21 mouse cellular contexts compared by ENCODE assay signal in the genomic region with DNA sequence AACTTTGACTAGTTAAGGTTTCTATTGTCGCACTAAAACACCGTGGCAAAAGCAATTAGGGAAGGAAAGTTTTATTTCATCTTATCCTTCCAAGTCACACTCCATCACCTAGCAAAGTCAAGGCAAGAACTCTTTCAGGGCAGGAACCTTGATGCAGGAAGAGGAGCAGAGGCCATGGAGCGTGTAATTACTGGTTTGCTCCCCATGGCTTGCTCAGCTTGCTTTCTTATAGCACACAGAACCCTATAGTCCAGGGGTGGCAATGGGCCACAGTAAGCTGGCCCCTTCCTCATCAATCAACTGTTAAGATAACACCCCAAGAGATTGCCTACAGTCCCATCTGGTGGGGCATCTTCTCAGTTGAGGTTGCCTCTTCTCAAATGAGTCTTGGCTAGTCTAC.
A peak's percentile ranks its signal among the peaks of the same experiment; 100 is the strongest.
DNase-seq lines count a peak whose midpoint lies in the region; ATAC-seq and TF ChIP-seq lines count a peak whose summit lies in the region.
"Had no signal": no experiment of that assay in that cellular context is flagged by ENCODE, and none has a peak within 500 bp of the region (broad histone marks: within the 10 kb centered on the region; RNA-seq: fewer than 3 reads in every experiment).

No protein-coding gene starts in this region.

- ATAC-seq in kidney, embryonic 14.5 days (ENCODE audit: low FRiP score, low TSS enrichment), result peak; percentile 68
- ATAC-seq in kidney, embryonic 15.5 days (replicated peaks; ENCODE audit: low FRiP score), result peak; percentile 52
- ATAC-seq in kidney, postnatal 0 days (replicated peaks; ENCODE audit: low FRiP score, low read depth), result no peak
- ATAC-seq: activated CD4-positive, CD25-positive, alpha-beta regulatory T cell, adult 4 months; CD4-positive, CD25-positive, alpha-beta regulatory T cell, adult 4 months; Patski had no signal

- no peak overlapping the region for H3K27ac ChIP-seq in kidney, embryonic 14.5 days (ENCODE audit: low read depth, low read length)
- no peak overlapping the region for H3K27ac ChIP-seq in kidney, adult 2 months (ENCODE audit: insufficient read depth, low read depth, low read length)
- no peak overlapping the region for H3K27ac ChIP-seq in kidney, embryonic 15.5 days
- no peak overlapping the region for H3K27ac ChIP-seq in kidney, postnatal 0 days

- no peak for TF ChIP-seq CTCF in kidney, adult 2 months (conservative IDR thresholded peaks at IDR 0.05; ENCODE audit: insufficient read depth, insufficient read length, low read depth, low read length)
- TF ChIP-seq CTCF in kidney, postnatal 0 days (IDR thresholded peaks at IDR 0.05; ENCODE audit: low read depth), result no peak

- no peaks in the 10 kb centered on the region for H3K27me3 ChIP-seq in kidney, embryonic 14.5 days (ENCODE audit: control insufficient read depth, insufficient read depth, low read length)
- no peaks in the 10 kb centered on the region for H3K27me3 ChIP-seq in kidney, adult 2 months (replicated peaks; ENCODE audit: control insufficient read depth, insufficient read depth, low read length)
- no peaks in the 10 kb centered on the region for H3K27me3 ChIP-seq in kidney, embryonic 15.5 days
- H3K27me3 ChIP-seq in kidney, postnatal 0 days (ENCODE audit: insufficient read depth, low read length), result no peaks in the 10 kb centered on the region
- H3K27me3 ChIP-seq: CH12.LX, Patski had no signal

- H3K4me2 ChIP-seq in kidney, embryonic 14.5 days (replicated peaks; ENCODE audit: low read depth, low read length), result no peak overlapping the region
- no peak overlapping the region for H3K4me2 ChIP-seq in kidney, embryonic 15.5 days
- no peak overlapping the region for H3K4me2 ChIP-seq in kidney, postnatal 0 days (ENCODE audit: low read length)

- WGBS in kidney, embryonic 14.5 days, result 46% methylated on average over 3 of the region's 3 CpGs
- WGBS in kidney, adult 2 months, result 55% methylated on average over 3 of the region's 3 CpGs
- WGBS in kidney, embryonic 15.5 days, result 56% methylated on average over 3 of the region's 3 CpGs
- 57% methylated on average over 3 of the region's 3 CpGs for WGBS in kidney, postnatal 0 days

- TF ChIP-seq POLR2A in kidney, adult 2 months (IDR thresholded peaks at IDR 0.05; ENCODE audit: low read depth, low read length), result no peak

- H3K4me1 ChIP-seq in kidney, embryonic 14.5 days (ENCODE audit: control insufficient read depth, insufficient read depth, low read length), result no peaks in the 10 kb centered on the region
- no peaks in the 10 kb centered on the region for H3K4me1 ChIP-seq in kidney, adult 2 months (ENCODE audit: control insufficient read depth, insufficient read depth, low read length)
- no peaks in the 10 kb centered on the region for H3K4me1 ChIP-seq in kidney, embryonic 15.5 days
- no peaks in the 10 kb centered on the region for H3K4me1 ChIP-seq in kidney, postnatal 0 days (replicated peaks; ENCODE audit: insufficient read depth, low read length)

- H3K9ac ChIP-seq in kidney, embryonic 14.5 days (ENCODE audit: low read depth, low read length), result no peak overlapping the region
- no peak overlapping the region for H3K9ac ChIP-seq in kidney, embryonic 15.5 days
- H3K9ac ChIP-seq in kidney, postnatal 0 days (ENCODE audit: low read depth, low read length), result no peak overlapping the region

- H3K9me3 ChIP-seq in kidney, embryonic 14.5 days (ENCODE audit: control insufficient read depth, low read length), result no peaks in the 10 kb centered on the region
- no peaks in the 10 kb centered on the region for H3K9me3 ChIP-seq in kidney, embryonic 15.5 days (replicated peaks)
- H3K9me3 ChIP-seq in kidney, postnatal 0 days (replicated peaks; ENCODE audit: low read length), result no peaks in the 10 kb centered on the region

- H3K36me3 ChIP-seq in kidney, embryonic 14.5 days (ENCODE audit: control insufficient read depth, insufficient read depth, low read length), result no peaks in the 10 kb centered on the region
- no peaks in the 10 kb centered on the region for H3K36me3 ChIP-seq in kidney, adult 2 months (ENCODE audit: control insufficient read depth, insufficient read depth, low read length)
- H3K36me3 ChIP-seq in kidney, embryonic 15.5 days, result no peaks in the 10 kb centered on the region
- H3K36me3 ChIP-seq in kidney, postnatal 0 days (ENCODE audit: insufficient read depth, low read length), result no peaks in the 10 kb centered on the region
- H3K36me3 ChIP-seq: G1E had no signal

- no peak overlapping the region for H3K4me3 ChIP-seq in kidney, embryonic 14.5 days (ENCODE audit: low read length)
- no peak overlapping the region for H3K4me3 ChIP-seq in kidney, adult 2 months (ENCODE audit: insufficient read depth, low read depth, low read length)
- H3K4me3 ChIP-seq in kidney, embryonic 15.5 days (replicated peaks), result no peak overlapping the region
- H3K4me3 ChIP-seq in kidney, postnatal 0 days (replicated peaks; ENCODE audit: low read depth, low read length), result no peak overlapping the region

- no peak for DNase-seq in kidney, adult 2 months
- no peak for DNase-seq in kidney, adult 11 months
- peak; percentile 37 for DNase-seq in kidney, postnatal 0 days (ENCODE audit: low spot score)
- no peak for DNase-seq in kidney, adult 18-20 months
- DNase-seq: adrenal gland, adult 2 months; adrenal gland, adult 8-10 months; adrenal gland, postnatal 10 days; adrenal gland, postnatal 14 days; adrenal gland, postnatal 25 days; adrenal gland, postnatal 36 days; B cell, adult 2 months; cerebellum, adult 11 months; cerebellum, adult 11-12 months; cerebellum, adult 18-20 months had no signal
